Mouse (Mus musculus) testis, adult 2 months (tissue): Measurements from ENCODE around the gene Bnipl.

Experiments used
- CTCF ChIP-seq: fragments of 200-500 bp; IDR thresholded peaks from 2 replicates; pipeline ENCODE4 v1.5.1; 2012; ENCODE audit warnings: low read depth, mild to moderate bottlenecking, inconsistent platforms, low read length, moderate library complexity; ENCODE audit not compliant: control insufficient read depth, insufficient read depth, insufficient replicate concordance
- POLR2A ChIP-seq: fragments of 200-500 bp; IDR thresholded peaks from 2 replicates; pipeline ENCODE4 v1.6.1; 2012; ENCODE audit warnings: low read depth, mild to moderate bottlenecking, inconsistent platforms, low read length, moderate library complexity; ENCODE audit not compliant: control insufficient read depth

GRCm38 (mm10) chr3:95247660-95248336 is 3.2 kb downstream of the Bnipl start:
- no peak for TF ChIP-seq CTCF
- TF ChIP-seq POLR2A: no peak
